Mouse (Mus musculus) ES-E14 (cell line): Measurements from ENCODE around the gene Prss27. TPM values are rescaled to one million over a fixed set of nuclear protein-coding genes. Genes with fewer than 3 reads are reported as not detected.

Experiments
- DNase-seq: peaks from one replicate; pipeline ENCODE4 v3.0.0-alpha.2; 2013; ENCODE audit warnings: low read depth, low spot score
- H3K27ac ChIP-seq: 2 replicates; pipeline ENCODE4 v1.5.1; 2012; ENCODE audit warnings: low read depth, mild to moderate bottlenecking, low read length, moderate library complexity, mixed read lengths; ENCODE audit not compliant: poor library complexity, insufficient read depth, severe bottlenecking
- H3K36me3 ChIP-seq: 2 replicates; pipeline ENCODE4 v1.6.1; 2012; ENCODE audit warnings: mild to moderate bottlenecking, low read length, moderate library complexity, mixed read lengths; ENCODE audit not compliant: control insufficient read depth, poor library complexity, insufficient read depth, severe bottlenecking
- H3K4me1 ChIP-seq, 2 experiments: fragments of 150-350 bp in 1 of 2; sonication (generic) in 1 of 2; 2 replicates each; pipeline ENCODE4 v1.6.1; 2012; ENCODE audit warnings: low read length in 2 of 2, mild to moderate bottlenecking in 1 of 2, mixed read lengths in 1 of 2; ENCODE audit not compliant: control insufficient read depth in 2 of 2, insufficient read depth in 2 of 2, poor library complexity in 1 of 2
- H3K4me3 ChIP-seq, 2 experiments: fragments of 150-350 bp in 1 of 2; sonication (generic) in 1 of 2; 2 replicates each; pipeline ENCODE4 v1.5.1; 2012; ENCODE audit warnings: low read length in 2 of 2, low read depth in 1 of 2, mild to moderate bottlenecking in 1 of 2, mixed read lengths in 1 of 2; ENCODE audit not compliant: insufficient read depth in 1 of 2, poor library complexity in 1 of 2, severe bottlenecking in 1 of 2
- H3K9ac ChIP-seq: 2 replicates; pipeline ENCODE4 v1.6.1; 2012; ENCODE audit warnings: low read depth, mild to moderate bottlenecking, low read length, mixed read lengths; ENCODE audit not compliant: poor library complexity, insufficient read depth, severe bottlenecking
- H3K9me3 ChIP-seq: fragments of 150-350 bp; sonication (generic); 2 replicates; pipeline ENCODE4 v1.6.1; 2012; ENCODE audit warnings: low read depth, mild to moderate bottlenecking, low read length; ENCODE audit not compliant: control insufficient read depth, insufficient read depth
- CHD2 ChIP-seq: IDR thresholded peaks from 2 replicates; pipeline ENCODE4 v1.6.1; 2014; ENCODE audit warnings: mild to moderate bottlenecking, low read depth, low read length, inconsistent platforms
- HCFC1 ChIP-seq: IDR thresholded peaks from 2 replicates; pipeline ENCODE4 v1.6.1; 2012; ENCODE audit warnings: low read length, inconsistent platforms, borderline replicate concordance; ENCODE audit not compliant: insufficient read depth
- MAFK ChIP-seq: IDR thresholded peaks from 2 replicates; pipeline ENCODE4 v1.6.1; 2014; ENCODE audit warnings: mild to moderate bottlenecking, low read depth, low read length, inconsistent platforms; ENCODE audit not compliant: insufficient read depth
- ZC3H11A ChIP-seq: IDR thresholded peaks from 2 replicates; pipeline ENCODE4 v1.6.1; 2012; ENCODE audit warnings: low read depth, mild to moderate bottlenecking, inconsistent platforms, low read length, borderline replicate concordance
- ZNF384 ChIP-seq: IDR thresholded peaks from 2 replicates; pipeline ENCODE4 v1.6.1; 2012; ENCODE audit warnings: low read depth, low read length, inconsistent platforms
- in situ Hi-C, 2 experiments: fragments of 600-800 bp; cut with MboI; formaldehyde crosslinking; loops; one replicate each; pipeline ENCODE4 v1.15.1; 2025; ENCODE audit warnings: low sequenced_read_pairs in 2 of 2, inconsistent platforms in 1 of 2; ENCODE audit not compliant: unreplicated experiment in 2 of 2
- total RNA-seq: library from RNA; depleted of rRNA; stranded (reverse); fragments of 300-350 nt; gene quantifications from 2 replicates; pipeline ENCODE4 v1.2.3, GENCODE M21; 2012

Prss27 gene
- total RNA-seq, 1 experiment: 0.31 TPM

GRCm38 (mm10) chr17:24062459-24063155 is 24.7 kb downstream of the Prss27 start:
- H3K4me3 ChIP-seq: no peak overlapping the region
- peaks cover 27% of the 10 kb centered on the region for H3K36me3 ChIP-seq
- H3K9ac ChIP-seq: no peak overlapping the region
- H3K27ac ChIP-seq: no peak overlapping the region
- H3K9me3 ChIP-seq: no peaks in the 10 kb centered on the region
- no peak for DNase-seq
- in situ Hi-C loops: no loop called here
- 0 out of 4 replicates have a peak, but pooled peaks cover 0 to 2% of the 10 kb centered on the region in 2 experiments for H3K4me1 ChIP-seq
- no peak for TF ChIP-seq ZC3H11A
- no peak for TF ChIP-seq CHD2
- no peak for TF ChIP-seq ZNF384
- no peak for TF ChIP-seq MAFK
- TF ChIP-seq HCFC1: no peak

GRCm38 (mm10) chr17:24068271-24068670 is 30.3 kb downstream of the Prss27 start:
- peaks cover 5% of the 10 kb centered on the region; the same call in 1 of the 2 replicates for H3K36me3 ChIP-seq
- no peak for DNase-seq
- TF ChIP-seq MAFK (no peak), ZNF384 (no peak)

GRCm38 (mm10) chr17:24069531-24069930 is 31.6 kb downstream of the Prss27 start:
- no peak overlapping the region for H3K4me3 ChIP-seq
- H3K9me3 ChIP-seq: no peaks in the 10 kb centered on the region
- DNase-seq: no peak
- H3K9ac ChIP-seq: no peak overlapping the region
- peaks cover 0 to 3% of the 10 kb centered on the region in 2 experiments; a peak in 1 of 4 replicates for H3K4me1 ChIP-seq
- no peak overlapping the region for H3K27ac ChIP-seq
- peaks cover 5% of the 10 kb centered on the region; the same call in 1 of the 2 replicates for H3K36me3 ChIP-seq
- no peak for TF ChIP-seq HCFC1
- in situ Hi-C loops: no loop called here

More at GRCm38 (mm10) chr17:24068271-24068670, 30.3 kb downstream of the Prss27 start:
- Histone ChIP-seq H3K9me3 (no peaks in the 10 kb centered on the region), H3K4me1 (peaks cover 0 to 3% of the 10 kb centered on the region in 2 experiments; a peak in 1 of 4 replicates), H3K9ac (no peak overlapping the region), H3K27ac (no peak overlapping the region), H3K4me3 (no peak overlapping the region)
- in situ Hi-C loops: no loop called here

- TF ChIP-seq CHD2: peak; percentile 87
- no peak for TF ChIP-seq MAFK
- TF ChIP-seq HCFC1: peak; percentile 89
- Histone ChIP-seq H3K9ac (peak within 1 kb of the TSS; percentile 99), H3K27ac (peak within 1 kb of the TSS; percentile 82; the same call in 1 of the 2 replicates), H3K4me3 (peak within 1 kb of the TSS; percentile 79 to 100), H3K36me3 (peaks cover 4% of the 10 kb centered on the region; the same call in 1 of the 2 replicates), H3K4me1 (peaks cover 0 to 3% of the 10 kb centered on the region in 2 experiments; a peak in 1 of 4 replicates), H3K9me3 (no peaks in the 10 kb centered on the region)
- in situ Hi-C loops: no loop called here
- peak; percentile 91 for DNase-seq
Observed at GRCm38 (mm10) chr17:24072919-24073696, 35.2 kb downstream of the Prss27 start, which contains the start of gene Kctd5. Gene Kctd5 (minus strand): TSS chr17:24073485.
